In genomic region chr10:67096621-67097436, GRCm38 (mm10) we compare ENCODE assay signal across 8 mouse cellular contexts. TPM values are rescaled to one million over a fixed set of nuclear protein-coding genes. Genes with fewer than 3 reads are reported as not detected.
DNase-seq lines count a peak whose midpoint lies in the region; ATAC-seq and TF ChIP-seq lines count a peak whose summit lies in the region.

TSS of gene Reep3 (minus strand) at chr10:67096945.

- peak; percentile 35; the same call in 1 of the 2 replicates for TF ChIP-seq POLR2A in lung, adult 2 months (IDR thresholded peaks at IDR 0.05; ENCODE audit: borderline replicate concordance, extremely low read depth, low read depth, low read length)

- no peaks in the 10 kb centered on the region for H3K9me3 ChIP-seq in forebrain, embryonic 14.5 days (replicated peaks; ENCODE audit: control insufficient read depth, low read length)
- no peaks in the 10 kb centered on the region for H3K9me3 ChIP-seq in neural tube, embryonic 15.5 days (replicated peaks)

- peak within 1 kb of the TSS; percentile 92 for H3K4me3 ChIP-seq in forebrain, embryonic 14.5 days (ENCODE audit: low read depth, low read length)
- H3K4me3 ChIP-seq in lung, adult 2 months (replicated peaks; ENCODE audit: extremely low read depth, low read depth, low read length) = peak within 1 kb of the TSS; percentile 85
- peak within 1 kb of the TSS; percentile 82 for H3K4me3 ChIP-seq in neural tube, embryonic 15.5 days (replicated peaks)

- H3K27me3 ChIP-seq in forebrain, embryonic 14.5 days (replicated peaks; ENCODE audit: control insufficient read depth, insufficient read depth, low read length) = no peaks in the 10 kb centered on the region
- H3K27me3 ChIP-seq in neural tube, embryonic 15.5 days (replicated peaks) = no peaks in the 10 kb centered on the region

- H3K4me1 ChIP-seq in forebrain, embryonic 14.5 days (ENCODE audit: control insufficient read depth, insufficient read depth, low read length) = peaks cover 29% of the 10 kb centered on the region
- H3K4me1 ChIP-seq in lung, adult 2 months (ENCODE audit: control insufficient read depth, insufficient read depth, low read length) = peaks cover 24% of the 10 kb centered on the region
- H3K4me1 ChIP-seq in neural tube, embryonic 15.5 days = peaks cover 49% of the 10 kb centered on the region

- DNase-seq in CD8-positive naive resting alpha-beta T cell, adult 2 months (ENCODE audit: low read depth in 2 of 2, low spot score in 2 of 2) = peak; percentile 25 to 35
- DNase-seq in c-Kit-negative CD71-positive TER-119-positive erythroid progenitor cells, embryonic 14.5 days (ENCODE audit: low read depth, low spot score) = peak; percentile 21
- DNase-seq in forebrain, embryonic 14.5 days (ENCODE audit: low spot score) = peak; percentile 74
- DNase-seq in heart, postnatal 10 days = peak; percentile 77 to 85
- DNase-seq in kidney, postnatal 4 days = peak; percentile 80 to 87
- peak; percentile 83 for DNase-seq in lung, adult 2 months
- DNase-seq in testis, postnatal 10 days (ENCODE audit: low spot score) = peak; percentile 79

- H3K27ac ChIP-seq in forebrain, embryonic 14.5 days (ENCODE audit: low read depth, low read length) = peak within 1 kb of the TSS; percentile 100
- peak within 1 kb of the TSS; percentile 100 for H3K27ac ChIP-seq in neural tube, embryonic 15.5 days (replicated peaks)

- 0 out of 2 replicates have a peak, but pooled peaks cover 2% of the 10 kb centered on the region for H3K36me3 ChIP-seq in forebrain, embryonic 14.5 days (ENCODE audit: control insufficient read depth, insufficient read depth, low read length)
- H3K36me3 ChIP-seq in neural tube, embryonic 15.5 days = no peaks in the 10 kb centered on the region

- peak within 1 kb of the TSS; percentile 99 for H3K9ac ChIP-seq in forebrain, embryonic 14.5 days (ENCODE audit: low read length)
- H3K9ac ChIP-seq in neural tube, embryonic 15.5 days (replicated peaks) = peak within 1 kb of the TSS; percentile 96

- peak; percentile 88 for ATAC-seq in forebrain, embryonic 14.5 days
- ATAC-seq in neural tube, embryonic 15.5 days (ENCODE audit: low FRiP score) = peak; percentile 83

- peak within 1 kb of the TSS; percentile 53 for H3K4me2 ChIP-seq in forebrain, embryonic 14.5 days (ENCODE audit: low read length)
- H3K4me2 ChIP-seq in neural tube, embryonic 15.5 days = peak within 1 kb of the TSS; percentile 80

- intact Hi-C loops in heart, postnatal 10 days (cut with DNase I) = loop anchor here (1.0 to 2.0 kb wide), 6 partner anchors 30 to 186 kb away; no protein-coding TSS in a partner anchor

- TF ChIP-seq CTCF in lung, adult 2 months (IDR thresholded peaks at IDR 0.05; ENCODE audit: insufficient read depth, low read length) = no peak

- WGBS in forebrain, embryonic 14.5 days = under 1% methylated on average over 68 of the region's 97 CpGs
- WGBS in lung, adult 2 months = under 1% methylated on average over 96 of the region's 97 CpGs
- WGBS in neural tube, embryonic 15.5 days = under 1% methylated on average over 82 of the region's 97 CpGs

RNA-seq across cellular contexts. Expression of gene Reep3, which starts in this region (rescaled TPM):
- 26.7 and 28.6 TPM in 2 replicates for polyA plus RNA-seq in forebrain, embryonic 14.5 days (2014; fragmentation: Nextera tagmentation; extraction: Ambion mirVana)
- total RNA-seq in heart, postnatal 10 days (2021) = 10 to 100 TPM; 41.5 to 41.9 TPM
- polyA plus RNA-seq in lung, adult 2 months (2012; rRNA removed) = 16.7 and 26.5 TPM in 2 replicates
- polyA plus RNA-seq in neural tube, embryonic 15.5 days (2015; fragmentation: Nextera tagmentation; extraction: Ambion mirVana) = 34.5 and 35.9 TPM in 2 replicates

Comparison
In these comparisons a context has a peak if more than half of its experiments do, and no peak if none do; other contexts are left out.
1. Peak in every context shown above with its lines: DNase-seq, ATAC-seq, H3K4me3 ChIP-seq and H3K27ac ChIP-seq.
2. DNase-seq: peak in every context shown above with its lines; median percentile 84 in kidney, postnatal 4 days; 83 in lung, adult 2 months; 81 in heart, postnatal 10 days; 79 in testis, postnatal 10 days; 74 in forebrain, embryonic 14.5 days; 30 in CD8-positive naive resting alpha-beta T cell, adult 2 months; 21 in c-Kit-negative CD71-positive TER-119-positive erythroid progenitor cells, embryonic 14.5 days.